Comparison of ENCODE assay signal across 21 mouse cellular contexts in the genomic region with DNA sequence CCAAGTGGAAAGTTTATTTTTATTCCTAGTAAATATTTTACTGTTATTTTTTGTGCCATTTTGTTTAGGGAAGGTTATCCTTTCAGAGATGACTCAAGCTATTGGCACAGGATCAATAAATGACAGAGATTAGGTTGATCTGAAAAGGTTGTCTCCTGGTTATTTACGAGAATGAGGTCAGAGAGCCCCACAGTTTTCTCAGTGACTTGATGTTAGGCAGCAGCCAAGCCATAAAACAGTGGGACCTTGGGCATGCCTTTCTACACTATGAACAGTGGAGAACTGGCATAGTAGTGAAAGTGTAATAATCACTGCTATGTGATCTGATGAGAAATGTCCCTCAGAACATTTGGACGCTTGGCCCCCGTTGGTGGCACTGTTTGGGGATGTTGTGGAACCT. TPM values are rescaled to one million over a fixed set of nuclear protein-coding genes. Genes with fewer than 3 reads are reported as not detected.
DNase-seq lines count a peak whose midpoint lies in the region; ATAC-seq and TF ChIP-seq lines count a peak whose summit lies in the region.
"Had no signal": no experiment of that assay in that cellular context is flagged by ENCODE, and none has a peak within 500 bp of the region (broad histone marks: within the 10 kb centered on the region; RNA-seq: fewer than 3 reads in every experiment).

No protein-coding gene starts in this region.

- TF ChIP-seq CTCF in forebrain, postnatal 0 days (IDR thresholded peaks at IDR 0.05; ENCODE audit: low read depth): no peak
- no peak for TF ChIP-seq CTCF in stomach, postnatal 0 days (IDR thresholded peaks at IDR 0.05; ENCODE audit: low read depth)

- peak; percentile 54 to 82 for DNase-seq in adrenal gland, adult (ENCODE audit: inconsistent age in 2 of 2, low spot score in 1 of 2)
- DNase-seq in adrenal gland, postnatal 4 days (ENCODE audit: low spot score in 2 of 2): no peak
- DNase-seq in adrenal gland, adult 8-10 months: peak; percentile 25
- peak; percentile 57 for DNase-seq in adrenal gland, postnatal 14 days
- DNase-seq in forebrain, postnatal 0 days: no peak
- no peak for DNase-seq in stomach, postnatal 0 days (ENCODE audit: low spot score)
- DNase-seq: B cell, adult 2 months; cerebellum, adult 11-12 months; cerebellum, adult 2 months; cerebellum, adult 9-10 months; cerebellum, postnatal 10 days; cerebellum, postnatal 25 days had no signal

- no peak for ATAC-seq in forebrain, postnatal 0 days
- no peak for ATAC-seq in stomach, postnatal 0 days (ENCODE audit: low FRiP score, low TSS enrichment)
- ATAC-seq: activated CD4-positive, CD25-positive, alpha-beta regulatory T cell, adult 4 months; CD4-positive, CD25-positive, alpha-beta regulatory T cell, adult 4 months; forebrain, embryonic 13.5 days; forebrain, embryonic 15.5 days; Patski had no signal

- no peaks in the 10 kb centered on the region for H3K4me1 ChIP-seq in forebrain, postnatal 0 days (ENCODE audit: insufficient read depth)
- no peaks in the 10 kb centered on the region for H3K4me1 ChIP-seq in stomach, postnatal 0 days (replicated peaks; ENCODE audit: control insufficient read depth, insufficient read depth)
- H3K4me1 ChIP-seq: embryonic facial prominence, embryonic 10.5 days; embryonic facial prominence, embryonic 12.5 days; forebrain, embryonic 13.5 days; forebrain, embryonic 15.5 days had no signal

- H3K36me3 ChIP-seq in forebrain, postnatal 0 days (ENCODE audit: insufficient read depth): no peaks in the 10 kb centered on the region
- H3K36me3 ChIP-seq in stomach, postnatal 0 days (ENCODE audit: control insufficient read depth, insufficient read depth, low read length): no peaks in the 10 kb centered on the region
- H3K36me3 ChIP-seq: embryonic facial prominence, embryonic 10.5 days; embryonic facial prominence, embryonic 12.5 days; forebrain, embryonic 15.5 days had no signal

- no peaks in the 10 kb centered on the region for H3K9me3 ChIP-seq in forebrain, postnatal 0 days (ENCODE audit: low read length)
- H3K9me3 ChIP-seq in stomach, postnatal 0 days (ENCODE audit: control insufficient read depth, low read length): no peaks in the 10 kb centered on the region
- H3K9me3 ChIP-seq: embryonic facial prominence, embryonic 10.5 days; embryonic facial prominence, embryonic 12.5 days; forebrain, embryonic 13.5 days; forebrain, embryonic 15.5 days; G1E had no signal

- no peak overlapping the region for H3K9ac ChIP-seq in forebrain, postnatal 0 days
- H3K9ac ChIP-seq in stomach, postnatal 0 days (ENCODE audit: low read length): no peak overlapping the region
- H3K9ac ChIP-seq: embryonic facial prominence, embryonic 12.5 days; forebrain, embryonic 13.5 days; forebrain, embryonic 15.5 days had no signal

- TF ChIP-seq EP300 in stomach, postnatal 0 days (optimal IDR thresholded peaks at IDR 0.05): no peak

- no peak overlapping the region for H3K27ac ChIP-seq in forebrain, postnatal 0 days (ENCODE audit: low read depth, low read length)
- no peak overlapping the region for H3K27ac ChIP-seq in stomach, postnatal 0 days (replicated peaks)
- H3K27ac ChIP-seq: embryonic facial prominence, embryonic 10.5 days; embryonic facial prominence, embryonic 12.5 days; forebrain, embryonic 13.5 days; forebrain, embryonic 15.5 days had no signal

- H3K4me3 ChIP-seq in forebrain, postnatal 0 days (ENCODE audit: low read depth, low read length): no peak overlapping the region
- H3K4me3 ChIP-seq in stomach, postnatal 0 days (ENCODE audit: low read depth, low read length): no peak overlapping the region
- H3K4me3 ChIP-seq: embryonic facial prominence, embryonic 10.5 days; embryonic facial prominence, embryonic 12.5 days; forebrain, embryonic 13.5 days; forebrain, embryonic 15.5 days had no signal

- H3K4me2 ChIP-seq in forebrain, postnatal 0 days (ENCODE audit: low read depth): no peak overlapping the region
- H3K4me2 ChIP-seq in stomach, postnatal 0 days (replicated peaks; ENCODE audit: low read depth): no peak overlapping the region
- H3K4me2 ChIP-seq: embryonic facial prominence, embryonic 12.5 days; forebrain, embryonic 13.5 days; forebrain, embryonic 15.5 days had no signal

- no peaks in the 10 kb centered on the region for H3K27me3 ChIP-seq in forebrain, postnatal 0 days (ENCODE audit: insufficient read depth, low read length)
- H3K27me3 ChIP-seq in stomach, postnatal 0 days (ENCODE audit: control insufficient read depth, insufficient read depth, low read length): no peaks in the 10 kb centered on the region
- H3K27me3 ChIP-seq: CH12.LX; embryonic facial prominence, embryonic 12.5 days; forebrain, embryonic 13.5 days; forebrain, embryonic 15.5 days; Patski had no signal

- WGBS in forebrain, postnatal 0 days: 82% methylated on average over 3 of the region's 3 CpGs
- WGBS in stomach, postnatal 0 days: 76% methylated on average over 3 of the region's 3 CpGs

RNA-seq across cellular contexts. Expression of a gene that starts 22.9 kb away (rescaled TPM):
- 1 to 10 TPM; 4.3 TPM for total RNA-seq in adrenal gland, postnatal 4 days (2021)
- 1 to 10 TPM in 2 of 4 experiments, under 1 TPM in 1, not detected in 1; 0.62 to 1.9 (median 1.5) TPM for total RNA-seq in adrenal gland, adult 8-10 months (2022)
- 0.38 and 2.3 TPM in 2 replicates for total RNA-seq in adrenal gland, postnatal 14 days (2021)
- not detected in 2 replicates for total RNA-seq in forebrain, postnatal 0 days (2014; rRNA removed)
- polyA plus RNA-seq in forebrain, postnatal 0 days (2015; fragmentation: Nextera tagmentation; extraction: Ambion mirVana): 0.09 TPM in 1 of 2 replicates, not detected in the other
- 0.11 and 0.51 TPM in 2 replicates for polyA plus RNA-seq in stomach, postnatal 0 days (2015; fragmentation: Nextera tagmentation; extraction: Ambion mirVana)
- total RNA-seq: CH12.LX had no signal
- polyA plus RNA-seq: forebrain, embryonic 15.5 days; Patski had no signal

Comparison
In these comparisons a context has a peak if more than half of its experiments do, and no peak if none do; other contexts are left out.
1. DNase-seq: peak in adrenal gland, adult (2 of 2), adrenal gland, adult 8-10 months (single experiment) and adrenal gland, postnatal 14 days (single experiment); none in adrenal gland, postnatal 4 days (0 of 2), forebrain, postnatal 0 days (single experiment) and stomach, postnatal 0 days (single experiment).